Mouse (Mus musculus): ENCODE data around the gene Rflnb. TPM values are rescaled to one million over a fixed set of nuclear protein-coding genes. Genes with fewer than 3 reads are reported as not detected.

The Rflnb gene
- total and polyA plus RNA-seq, 2 experiments = 0.37 to 0.69 TPM

GRCm38 (mm10) chr11:76040761-76041376 is 13.3 kb upstream of the Rflnb start:
- 82% methylated on average over 4 of the region's 4 CpGs for WGBS
- DNase-seq (ENCODE audit: extremely low read depth, low read depth, low spot score) = no peak
- no peak overlapping the region for H3K9ac ChIP-seq (ENCODE audit: low read depth, low read length)
- H3K36me3 ChIP-seq (ENCODE audit: control insufficient read depth, insufficient read depth, low read length) = no peaks in the 10 kb centered on the region
- H3K79me2 ChIP-seq (ENCODE audit: control insufficient read depth, insufficient read depth, low read length) = no peaks in the 10 kb centered on the region
- no peaks in the 10 kb centered on the region for H3K4me1 ChIP-seq (ENCODE audit: control insufficient read depth, insufficient read depth, low read length)
- no peak overlapping the region for H3K27ac ChIP-seq (replicated peaks; ENCODE audit: insufficient read depth, low read depth, low read length)
- no peak for TF ChIP-seq CTCF (IDR thresholded peaks at IDR 0.05; ENCODE audit: low read depth, low read length)
- no peak for TF ChIP-seq POLR2A (IDR thresholded peaks at IDR 0.05; ENCODE audit: extremely low read depth, insufficient read depth, low read length)
- no peaks in the 10 kb centered on the region for H3K27me3 ChIP-seq (ENCODE audit: control insufficient read depth, insufficient read depth, low read length)
- no peak overlapping the region for H3K4me3 ChIP-seq (ENCODE audit: insufficient read depth, low read depth, low read length)

- Histone ChIP-seq H3K36me3 (ENCODE audit: control insufficient read depth, insufficient read depth, low read length) (no peaks in the 10 kb centered on the region), H3K79me2 (ENCODE audit: control insufficient read depth, insufficient read depth, low read length) (no peaks in the 10 kb centered on the region), H3K4me3 (ENCODE audit: insufficient read depth, low read depth, low read length) (no peak overlapping the region), H3K4me1 (ENCODE audit: control insufficient read depth, insufficient read depth, low read length) (no peaks in the 10 kb centered on the region), H3K27ac (replicated peaks; ENCODE audit: insufficient read depth, low read depth, low read length) (no peak overlapping the region), H3K27me3 (ENCODE audit: control insufficient read depth, insufficient read depth, low read length) (no peaks in the 10 kb centered on the region), H3K9ac (ENCODE audit: low read depth, low read length) (no peak overlapping the region)
- 85% methylated on average over 8 of the region's 8 CpGs for WGBS
- no peak for DNase-seq (ENCODE audit: extremely low read depth, low read depth, low spot score)
- TF ChIP-seq CTCF (IDR thresholded peaks at IDR 0.05; ENCODE audit: low read depth, low read length) (no peak), POLR2A (IDR thresholded peaks at IDR 0.05; ENCODE audit: extremely low read depth, insufficient read depth, low read length) (no peak)
These were observed 12.5 kb upstream of the Rflnb start for GRCm38 (mm10) chr11:76040106-76040505.

GRCm38 (mm10) chr11:76039271-76040053 is 11.9 kb upstream of the Rflnb start:
- Histone ChIP-seq H3K27me3 (ENCODE audit: control insufficient read depth, insufficient read depth, low read length) (no peaks in the 10 kb centered on the region), H3K4me1 (ENCODE audit: control insufficient read depth, insufficient read depth, low read length) (no peaks in the 10 kb centered on the region), H3K9ac (ENCODE audit: low read depth, low read length) (no peak overlapping the region), H3K27ac (replicated peaks; ENCODE audit: insufficient read depth, low read depth, low read length) (no peak overlapping the region), H3K36me3 (ENCODE audit: control insufficient read depth, insufficient read depth, low read length) (no peaks in the 10 kb centered on the region), H3K79me2 (ENCODE audit: control insufficient read depth, insufficient read depth, low read length) (no peaks in the 10 kb centered on the region), H3K4me3 (ENCODE audit: insufficient read depth, low read depth, low read length) (no peak overlapping the region)
- TF ChIP-seq CTCF (IDR thresholded peaks at IDR 0.05; ENCODE audit: low read depth, low read length) = no peak
- TF ChIP-seq POLR2A (IDR thresholded peaks at IDR 0.05; ENCODE audit: extremely low read depth, insufficient read depth, low read length) = no peak
- WGBS = 93% methylated on average over 3 of the region's 3 CpGs
- no peak for DNase-seq (ENCODE audit: extremely low read depth, low read depth, low spot score)

DNA sequence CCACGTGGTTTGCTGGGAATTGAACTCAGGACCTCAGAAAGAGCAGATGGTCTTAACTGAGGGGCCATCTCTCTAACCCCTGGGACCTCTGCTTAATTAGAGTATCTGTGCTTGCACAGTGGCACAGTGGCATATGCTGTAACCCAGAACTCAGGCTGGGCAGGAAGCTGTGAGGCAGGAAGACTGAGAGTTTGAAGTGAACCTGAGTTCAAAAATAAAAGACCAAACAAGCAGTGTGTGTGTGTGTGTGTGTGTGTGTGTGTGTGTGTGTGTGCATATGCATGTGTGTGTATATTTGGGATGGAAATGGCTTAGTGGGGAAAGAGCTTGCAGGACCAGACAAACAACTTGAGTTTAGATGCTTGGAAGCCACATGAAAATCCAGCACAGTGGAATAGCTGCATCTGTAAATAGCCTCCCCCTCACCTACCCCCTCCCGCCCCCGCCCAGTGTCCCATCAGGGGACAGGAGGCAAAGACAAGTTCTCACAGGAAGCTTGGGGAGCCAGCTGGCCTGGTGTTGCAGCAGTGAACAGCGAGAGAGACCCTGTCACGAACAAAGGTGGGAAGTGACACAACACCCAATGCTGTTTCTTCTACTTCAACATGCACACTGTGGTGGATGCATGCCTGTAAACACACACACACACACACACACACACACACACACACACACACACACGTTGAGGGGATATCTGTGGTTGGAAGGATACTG is 10.2 kb upstream of the Rflnb start:
- Histone ChIP-seq H3K79me2 (ENCODE audit: control insufficient read depth, insufficient read depth, low read length) (no peaks in the 10 kb centered on the region), H3K36me3 (ENCODE audit: control insufficient read depth, insufficient read depth, low read length) (no peaks in the 10 kb centered on the region), H3K27me3 (ENCODE audit: control insufficient read depth, insufficient read depth, low read length) (no peaks in the 10 kb centered on the region), H3K4me3 (ENCODE audit: insufficient read depth, low read depth, low read length) (no peak overlapping the region), H3K27ac (replicated peaks; ENCODE audit: insufficient read depth, low read depth, low read length) (no peak overlapping the region), H3K4me1 (ENCODE audit: control insufficient read depth, insufficient read depth, low read length) (no peaks in the 10 kb centered on the region), H3K9ac (ENCODE audit: low read depth, low read length) (no peak overlapping the region)
- TF ChIP-seq CTCF (IDR thresholded peaks at IDR 0.05; ENCODE audit: low read depth, low read length) (no peak), POLR2A (IDR thresholded peaks at IDR 0.05; ENCODE audit: extremely low read depth, insufficient read depth, low read length) (no peak)
- 59% methylated on average over 6 of the region's 6 CpGs for WGBS
- DNase-seq (ENCODE audit: extremely low read depth, low read depth, low spot score) = no peak

DNA sequence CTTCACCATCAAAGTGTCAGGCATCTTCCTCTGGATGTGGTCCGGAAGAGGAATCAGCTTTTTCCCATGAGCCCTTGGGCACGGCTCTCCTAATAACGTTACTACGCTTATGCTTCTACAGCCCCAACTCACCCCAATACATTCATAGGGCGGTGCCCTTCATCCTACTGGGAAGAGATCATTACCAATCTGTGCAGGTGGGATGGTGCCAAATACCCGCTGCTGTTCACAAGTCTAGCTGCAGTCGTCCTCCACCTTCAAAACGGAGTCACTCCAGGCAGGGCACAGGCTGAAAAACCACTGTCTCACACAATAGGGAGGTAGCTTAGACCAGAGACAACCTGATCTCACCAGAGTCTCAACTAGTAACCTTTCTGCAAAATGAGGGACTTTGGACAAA is 7.6 kb upstream of the Rflnb start:
- Histone ChIP-seq H3K27ac (replicated peaks; ENCODE audit: insufficient read depth, low read depth, low read length) (no peak overlapping the region), H3K9ac (ENCODE audit: low read depth, low read length) (no peak overlapping the region), H3K36me3 (ENCODE audit: control insufficient read depth, insufficient read depth, low read length) (no peaks in the 10 kb centered on the region), H3K27me3 (ENCODE audit: control insufficient read depth, insufficient read depth, low read length) (no peaks in the 10 kb centered on the region), H3K4me1 (ENCODE audit: control insufficient read depth, insufficient read depth, low read length) (no peaks in the 10 kb centered on the region), H3K79me2 (ENCODE audit: control insufficient read depth, insufficient read depth, low read length) (no peaks in the 10 kb centered on the region), H3K4me3 (ENCODE audit: insufficient read depth, low read depth, low read length) (no peak overlapping the region)
- DNase-seq (ENCODE audit: extremely low read depth, low read depth, low spot score) = no peak
- WGBS = 93% methylated on average over 8 of the region's 8 CpGs
- TF ChIP-seq POLR2A (IDR thresholded peaks at IDR 0.05; ENCODE audit: extremely low read depth, insufficient read depth, low read length) (no peak), CTCF (IDR thresholded peaks at IDR 0.05; ENCODE audit: low read depth, low read length) (no peak)
